Mouse (Mus musculus) CH12.LX (cell line): ENCODE data around the gene Phc1.

Experiments
- CTCF ChIP-seq, 2 experiments: IDR thresholded peaks in 1 of 2; conservative IDR thresholded peaks in 1 of 2; 2 replicates each; pipeline ENCODE4 v1.5.1; 2011 to 2012; ENCODE audit warnings: low read depth in 2 of 2, low read length in 2 of 2, improper control_type of control experiment in 1 of 2, inconsistent platforms in 1 of 2, mild to moderate bottlenecking in 1 of 2, moderate library complexity in 1 of 2
- ELF1 ChIP-seq: IDR thresholded peaks from 2 replicates; pipeline ENCODE4 v1.6.1; 2014; ENCODE audit warnings: low read depth, mild to moderate bottlenecking, inconsistent platforms, low read length, improper control_type of control experiment
- EP300 ChIP-seq: IDR thresholded peaks from 2 replicates; pipeline ENCODE4 v1.6.1; 2011; ENCODE audit warnings: low read length, improper control_type of control experiment
- JUND ChIP-seq: conservative IDR thresholded peaks from 2 replicates; pipeline ENCODE4 v1.6.1; 2011; ENCODE audit warnings: low read depth, low read length, improper control_type of control experiment
- MAFK ChIP-seq: IDR thresholded peaks from 2 replicates; pipeline ENCODE4 v1.6.1; 2011; ENCODE audit warnings: low read length, improper control_type of control experiment; ENCODE audit not compliant: insufficient replicate concordance
- MAX ChIP-seq: IDR thresholded peaks from 2 replicates; pipeline ENCODE4 v1.6.1; 2011; ENCODE audit warnings: low read length, improper control_type of control experiment
- MYC ChIP-seq: IDR thresholded peaks from 2 replicates; pipeline ENCODE4 v1.6.1; 2011; ENCODE audit warnings: low read depth, mild to moderate bottlenecking, improper control_type of control experiment, low read length
- POLR2A ChIP-seq: IDR thresholded peaks from 2 replicates; pipeline ENCODE4 v1.6.1; 2011; ENCODE audit warnings: low read depth, mild to moderate bottlenecking, improper control_type of control experiment, low read length
- TBP ChIP-seq: conservative IDR thresholded peaks from 2 replicates; pipeline ENCODE4 v1.6.1; 2011; ENCODE audit warnings: low read depth, low read length, improper control_type of control experiment
- TCF12 ChIP-seq: IDR thresholded peaks from 2 replicates; pipeline ENCODE4 v1.6.1; 2014; ENCODE audit warnings: low read depth, mild to moderate bottlenecking, inconsistent platforms, low read length, improper control_type of control experiment
- ZKSCAN1 ChIP-seq: IDR thresholded peaks from 2 replicates; pipeline ENCODE4 v1.6.1; 2012; ENCODE audit warnings: low read depth, inconsistent platforms, low read length, improper control_type of control experiment, borderline replicate concordance

- TF ChIP-seq CTCF (conservative IDR thresholded peaks at IDR 0.05 in 1 of 2, IDR thresholded peaks at IDR 0.05 in 1 of 2; ENCODE audit: low read depth in 2 of 2, low read length in 2 of 2) (no peak), TBP (no peak), MAFK (no peak), TCF12 (no peak), MAX (no peak), EP300 (no peak), ZKSCAN1 (no peak), POLR2A (no peak), MYC (no peak), ELF1 (no peak), JUND (no peak)
Observed at GRCm38 (mm10) chr6:122291735-122292134, 48.6 kb downstream of the Phc1 start.
